Mouse (Mus musculus) frontal cortex, adult 2 months (tissue): Measurements from ENCODE around the gene 2810004N23Rik. TPM values are rescaled to one million over a fixed set of nuclear protein-coding genes. Genes with fewer than 3 reads are reported as not detected.
"Not testable (repeated sequence)": the region's sequence is repeated elsewhere in the genome, so short reads cannot be mapped to it uniquely, and the experiment has no call there.

Experiments
- DNase-seq, 2 experiments: peaks; one replicate each; pipeline ENCODE4 v3.0.0; 2022; ENCODE audit warnings: low spot score in 1 of 2; ENCODE audit errors: extremely low spot score in 1 of 2
- polyA plus RNA-seq: library from polyadenylated mRNA; depleted of rRNA; stranded (reverse); fragments of >200 nt; gene quantifications from 2 replicates; pipeline ENCODE4 v1.2.3, GENCODE M21; 2012

The 2810004N23Rik gene
- polyA plus RNA-seq, 1 experiment = 17.2 TPM

GRCm38 (mm10) chr8:124867126-124867525 is 4.2 kb upstream of the 2810004N23Rik start:
- no peak for DNase-seq

- no peak for DNase-seq
Measured at GRCm38 (mm10) chr8:124866669-124867068, 3.7 kb upstream of the 2810004N23Rik start.

GRCm38 (mm10) chr8:124863729-124864128 is 809 bp upstream of the 2810004N23Rik start:
- DNase-seq = no peak

GRCm38 (mm10) chr8:124863163-124863677 is 300 bp upstream of the 2810004N23Rik start:
- no peak for DNase-seq

- no peak for DNase-seq
Measured at GRCm38 (mm10) chr8:124860188-124860587, 2.7 kb downstream of the 2810004N23Rik start.

- no peak for DNase-seq
Measured at GRCm38 (mm10) chr8:124859466-124859865, 3.5 kb downstream of the 2810004N23Rik start.

- no peak for DNase-seq
Measured at GRCm38 (mm10) chr8:124853511-124853910, 9.4 kb downstream of the 2810004N23Rik start.

GRCm38 (mm10) chr8:124845573-124845972 is 17.3 kb downstream of the 2810004N23Rik start:
- DNase-seq = no peak

GRCm38 (mm10) chr8:124845131-124845530 is 17.8 kb downstream of the 2810004N23Rik start:
- no peak for DNase-seq

GRCm38 (mm10) chr8:124842929-124843328 is 20.0 kb downstream of the 2810004N23Rik start:
- not testable (repeated sequence) for DNase-seq

- no peak for DNase-seq
Measured at GRCm38 (mm10) chr8:124841775-124842174, 21.1 kb downstream of the 2810004N23Rik start.

GRCm38 (mm10) chr8:124840900-124841299 is 22.0 kb downstream of the 2810004N23Rik start:
- no peak for DNase-seq

- no peak for DNase-seq
Measured at GRCm38 (mm10) chr8:124839371-124839770, 23.5 kb downstream of the 2810004N23Rik start.

GRCm38 (mm10) chr8:124837956-124838355 is 25.0 kb downstream of the 2810004N23Rik start:
- DNase-seq = no peak

GRCm38 (mm10) chr8:124836907-124837306 is 26.0 kb downstream of the 2810004N23Rik start:
- no peak for DNase-seq

- no peak for DNase-seq
Measured at GRCm38 (mm10) chr8:124836273-124836672, 26.6 kb downstream of the 2810004N23Rik start.

- DNase-seq = no peak
Measured at GRCm38 (mm10) chr8:124835848-124836247, 27.1 kb downstream of the 2810004N23Rik start.

GRCm38 (mm10) chr8:124833430-124834205 is 29.3 kb downstream of the 2810004N23Rik start:
- DNase-seq = no peak

- DNase-seq = no peak
Measured at GRCm38 (mm10) chr8:124831941-124832340, 31.0 kb downstream of the 2810004N23Rik start.

GRCm38 (mm10) chr8:124831531-124831930 is 31.4 kb downstream of the 2810004N23Rik start:
- DNase-seq = no peak

- no peak for DNase-seq
Measured at GRCm38 (mm10) chr8:124830050-124830449, 32.9 kb downstream of the 2810004N23Rik start.

GRCm38 (mm10) chr8:124828561-124829240 is 34.2 kb downstream of the 2810004N23Rik start:
- DNase-seq = peak; percentile 39 to 54
